30 mouse cellular contexts compared by ENCODE assay signal in the genomic region with DNA sequence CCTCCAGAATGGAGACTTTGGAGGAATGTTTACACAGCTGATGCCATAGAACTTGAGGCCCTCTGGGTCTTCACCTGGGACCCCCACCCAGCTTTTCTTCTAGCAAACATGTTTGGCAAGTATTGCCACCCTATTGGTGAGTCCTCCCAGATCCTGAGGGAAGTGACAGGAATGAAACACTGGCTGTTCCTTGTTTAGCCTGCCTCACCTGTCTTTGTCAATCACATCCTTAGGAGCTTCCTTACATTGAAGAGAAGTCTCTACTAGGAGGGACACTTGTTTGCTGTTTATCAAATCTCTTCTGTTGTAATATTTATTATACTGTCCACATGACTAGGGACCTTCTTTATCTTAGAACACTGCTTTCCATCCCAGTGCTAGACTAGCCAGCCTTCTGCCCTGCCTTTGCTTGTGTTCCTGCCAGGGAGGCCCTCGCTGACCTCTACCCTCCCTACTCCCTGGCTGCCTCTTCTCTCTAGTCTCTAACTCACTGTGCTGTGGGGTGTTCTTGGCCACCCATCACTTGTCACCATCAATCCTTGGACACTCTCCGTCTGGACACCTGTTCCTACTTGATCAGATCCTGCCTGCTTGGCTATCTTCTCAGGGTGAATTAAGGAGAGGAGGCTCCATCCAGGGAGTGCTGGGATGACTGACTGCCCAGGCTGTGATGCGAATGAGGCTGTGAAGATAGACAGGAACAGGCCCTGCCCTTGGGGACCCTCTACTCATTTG. TPM values are rescaled to one million over a fixed set of nuclear protein-coding genes. Genes with fewer than 3 reads are reported as not detected.
DNase-seq lines count a peak whose midpoint lies in the region; ATAC-seq and TF ChIP-seq lines count a peak whose summit lies in the region.
"Had no signal": no experiment of that assay in that cellular context is flagged by ENCODE, and none has a peak within 500 bp of the region (broad histone marks: within the 10 kb centered on the region; RNA-seq: fewer than 3 reads in every experiment).

No protein-coding gene starts in this region.

- no peaks in the 10 kb centered on the region for H3K79me3 ChIP-seq in C2C12 (ENCODE audit: low read depth)

- 77% methylated on average over 3 of the region's 3 CpGs for whole genome bisulfite sequencing in heart, embryonic 10.5 days
- 73% methylated on average over 3 of the region's 3 CpGs for WGBS in heart, embryonic 11.5 days (ENCODE audit: insufficient replicate concordance)
- WGBS in embryonic facial prominence, embryonic 14.5 days: 75% methylated on average over 3 of the region's 3 CpGs
- WGBS in liver, embryonic 15.5 days (ENCODE audit: insufficient replicate concordance): 71% methylated on average over 3 of the region's 3 CpGs
- 81% methylated on average over 3 of the region's 3 CpGs for WGBS in forebrain, embryonic 10.5 days

- H3K36me3 ChIP-seq in heart, embryonic 10.5 days: no peaks in the 10 kb centered on the region
- no peaks in the 10 kb centered on the region for H3K36me3 ChIP-seq in heart, embryonic 11.5 days (ENCODE audit: control insufficient read depth, insufficient read depth, low read length)
- no peaks in the 10 kb centered on the region for H3K36me3 ChIP-seq in C2C12 (ENCODE audit: control insufficient read depth, insufficient read depth)
- H3K36me3 ChIP-seq in embryonic facial prominence, embryonic 14.5 days (ENCODE audit: control insufficient read depth, insufficient read depth, low read length): no peaks in the 10 kb centered on the region
- no peaks in the 10 kb centered on the region for H3K36me3 ChIP-seq in liver, embryonic 15.5 days (replicated peaks)
- H3K36me3 ChIP-seq in forebrain, embryonic 10.5 days (replicated peaks): no peaks in the 10 kb centered on the region
- H3K36me3 ChIP-seq: heart, embryonic 15.5 days; limb, embryonic 13.5 days; neural tube, embryonic 15.5 days had no signal

- no peak overlapping the region for H3K4me3 ChIP-seq in heart, embryonic 10.5 days
- no peak overlapping the region for H3K4me3 ChIP-seq in heart, embryonic 11.5 days (ENCODE audit: low read depth, low read length)
- no peak overlapping the region for H3K4me3 ChIP-seq in C2C12 (ENCODE audit: insufficient read depth, poor library complexity, severe bottlenecking)
- no peak overlapping the region for H3K4me3 ChIP-seq in embryonic facial prominence, embryonic 14.5 days (ENCODE audit: low read depth, low read length)
- H3K4me3 ChIP-seq in liver, embryonic 15.5 days (replicated peaks): no peak overlapping the region
- no peak overlapping the region for H3K4me3 ChIP-seq in forebrain, embryonic 10.5 days
- H3K4me3 ChIP-seq: heart, embryonic 15.5 days; left cerebral cortex, adult 2 months; limb, embryonic 13.5 days; neural tube, embryonic 15.5 days had no signal

- peak overlapping the region; percentile 74 for H3K27ac ChIP-seq in heart, embryonic 10.5 days
- no peak overlapping the region for H3K27ac ChIP-seq in heart, embryonic 11.5 days (ENCODE audit: low read depth, low read length)
- no peak overlapping the region for H3K27ac ChIP-seq in embryonic facial prominence, embryonic 14.5 days (replicated peaks; ENCODE audit: low read depth, low read length)
- H3K27ac ChIP-seq in liver, embryonic 15.5 days (replicated peaks): peak overlapping the region; percentile 94
- no peak overlapping the region for H3K27ac ChIP-seq in forebrain, embryonic 10.5 days
- H3K27ac ChIP-seq: heart, embryonic 15.5 days; hindbrain, embryonic 14.5 days; left cerebral cortex, adult 2 months; limb, embryonic 13.5 days; macrophage; neural tube, embryonic 15.5 days had no signal

- H3ac ChIP-seq in C2C12 (ENCODE audit: control insufficient read depth, insufficient read length, low read depth): no peak overlapping the region

- H3K9ac ChIP-seq in heart, embryonic 11.5 days (ENCODE audit: low read depth, low read length): no peak overlapping the region
- H3K9ac ChIP-seq in embryonic facial prominence, embryonic 14.5 days (ENCODE audit: low read depth, low read length): no peak overlapping the region
- H3K9ac ChIP-seq in liver, embryonic 15.5 days: no peak overlapping the region
- H3K9ac ChIP-seq: heart, embryonic 15.5 days; hindbrain, embryonic 14.5 days; limb, embryonic 13.5 days; neural tube, embryonic 15.5 days had no signal

- H3K79me2 ChIP-seq in C2C12 (ENCODE audit: control insufficient read depth, insufficient read depth): no peaks in the 10 kb centered on the region

- no peak for ATAC-seq in heart, embryonic 11.5 days (replicated peaks; ENCODE audit: insufficient number of reproducible peaks, low FRiP score, low TSS enrichment)
- ATAC-seq in embryonic facial prominence, embryonic 14.5 days (ENCODE audit: low read depth): peak; percentile 27; the same call in 1 of the 2 replicates
- no peak for ATAC-seq in liver, embryonic 15.5 days (ENCODE audit: insufficient read depth)
- ATAC-seq: forebrain, embryonic 14.5 days; intestine, postnatal 0 days had no signal

- DNase-seq in heart, embryonic 10.5 days (ENCODE audit: low spot score): peak; percentile 62
- no peak for DNase-seq in embryonic facial prominence, embryonic 14.5 days (ENCODE audit: low spot score)
- no peak for DNase-seq in forebrain, embryonic 10.5 days (ENCODE audit: extremely low spot score, low spot score)
- no peak for DNase-seq in ovary, postnatal 14 days (ENCODE audit: low spot score)
- DNase-seq in yolk sac, embryonic 10.5 days (ENCODE audit: low spot score): no peak
- DNase-seq: adrenal gland, postnatal 25 days; cerebellum, adult 11-12 months; cerebellum, adult 9-11 months; heart, postnatal 36 days; kidney, adult 9 months; kidney, postnatal 14 days; lung, adult 2 months; lung, postnatal 10 days; midbrain, embryonic 14.5 days; right cerebral cortex, adult 18-20 months; thymus, adult 2 months; thymus, postnatal 4 days had no signal

- no peak for TF ChIP-seq CTCF in C2C12 (IDR thresholded peaks at IDR 0.05; ENCODE audit: control insufficient read depth, insufficient read depth, insufficient read length)

- no peak overlapping the region for H3K4me2 ChIP-seq in heart, embryonic 11.5 days
- H3K4me2 ChIP-seq in embryonic facial prominence, embryonic 14.5 days (ENCODE audit: low read depth, low read length): no peak overlapping the region
- no peak overlapping the region for H3K4me2 ChIP-seq in liver, embryonic 15.5 days
- H3K4me2 ChIP-seq: heart, embryonic 15.5 days; hindbrain, embryonic 14.5 days; limb, embryonic 13.5 days; neural tube, embryonic 15.5 days had no signal

- peaks cover 69% of the 10 kb centered on the region for H3K4me1 ChIP-seq in heart, embryonic 10.5 days
- H3K4me1 ChIP-seq in heart, embryonic 11.5 days (ENCODE audit: control insufficient read depth, insufficient read depth, low read length): peaks cover 38% of the 10 kb centered on the region
- peaks cover 7% of the 10 kb centered on the region for H3K4me1 ChIP-seq in embryonic facial prominence, embryonic 14.5 days (ENCODE audit: control insufficient read depth, insufficient read depth, low read length)
- peaks cover 80% of the 10 kb centered on the region for H3K4me1 ChIP-seq in liver, embryonic 15.5 days (replicated peaks)
- H3K4me1 ChIP-seq in forebrain, embryonic 10.5 days: peaks cover 30% of the 10 kb centered on the region

- H3K9me3 ChIP-seq in heart, embryonic 10.5 days: no peaks in the 10 kb centered on the region
- H3K9me3 ChIP-seq in heart, embryonic 11.5 days (replicated peaks; ENCODE audit: control insufficient read depth, low read length): no peaks in the 10 kb centered on the region
- H3K9me3 ChIP-seq in embryonic facial prominence, embryonic 14.5 days (ENCODE audit: control insufficient read depth, low read length): no peaks in the 10 kb centered on the region
- H3K9me3 ChIP-seq in liver, embryonic 15.5 days (replicated peaks): no peaks in the 10 kb centered on the region
- H3K9me3 ChIP-seq in forebrain, embryonic 10.5 days: no peaks in the 10 kb centered on the region
- H3K9me3 ChIP-seq: heart, embryonic 15.5 days; limb, embryonic 13.5 days; neural tube, embryonic 15.5 days had no signal

- no peaks in the 10 kb centered on the region for H3K27me3 ChIP-seq in heart, embryonic 10.5 days (ENCODE audit: insufficient read depth, poor library complexity, severe bottlenecking)
- no peaks in the 10 kb centered on the region for H3K27me3 ChIP-seq in heart, embryonic 11.5 days (ENCODE audit: control insufficient read depth, insufficient read depth, low read length)
- no peaks in the 10 kb centered on the region for H3K27me3 ChIP-seq in C2C12 (ENCODE audit: control insufficient read depth, insufficient read depth, insufficient read length)
- no peaks in the 10 kb centered on the region for H3K27me3 ChIP-seq in embryonic facial prominence, embryonic 14.5 days (replicated peaks; ENCODE audit: control insufficient read depth, insufficient read depth, low read length)
- no peaks in the 10 kb centered on the region for H3K27me3 ChIP-seq in liver, embryonic 15.5 days
- H3K27me3 ChIP-seq in forebrain, embryonic 10.5 days (ENCODE audit: poor library complexity, severe bottlenecking): no peaks in the 10 kb centered on the region
- H3K27me3 ChIP-seq: heart, embryonic 15.5 days; limb, embryonic 13.5 days; neural tube, embryonic 15.5 days had no signal

TF ChIP-seq in C2C12, 6 proteins besides CTCF, POLR2A, EP300 and RAD21:
- TF ChIP-seq MAX (IDR thresholded peaks at IDR 0.05) (no peak), MYOD1 (IDR thresholded peaks at IDR 0.05; ENCODE audit: control insufficient read depth, insufficient read length, low read depth) (peak; percentile 61)
TF ChIP-seq in C2C12: peak in this region for 1.

RNA-seq across cellular contexts. Expression of gene Tnp1, which starts 25.1 kb away (rescaled TPM):
- polyA plus RNA-seq in heart, embryonic 10.5 days (2016; fragmentation: Nextera tagmentation; extraction: Ambion mirVana): not detected in 2 replicates
- not detected in 2 replicates for polyA plus RNA-seq in heart, embryonic 11.5 days (2014; fragmentation: Nextera tagmentation; extraction: Ambion mirVana)
- not detected for polyA plus RNA-seq in C2C12 (2012; fragmentation: generic; extraction: Trizol)
- not detected in 2 replicates for polyA plus RNA-seq in embryonic facial prominence, embryonic 14.5 days (2014; fragmentation: Nextera tagmentation; extraction: Ambion mirVana)
- polyA plus RNA-seq in liver, embryonic 15.5 days (2015; fragmentation: Nextera tagmentation; extraction: Ambion mirVana): not detected in 2 replicates
- not detected in 2 replicates for polyA plus RNA-seq in forebrain, embryonic 10.5 days (2016; fragmentation: Nextera tagmentation; extraction: Ambion mirVana)
- polyA plus RNA-seq: cortical plate, adult 2 months; forebrain, embryonic 14.5 days; heart, embryonic 15.5 days; hindbrain, embryonic 14.5 days; intestine, postnatal 0 days; limb, embryonic 13.5 days; lung, adult 2 months; macrophage; midbrain, embryonic 14.5 days; neural tube, embryonic 15.5 days; spleen, adult 2 months had no signal

Comparison
In these comparisons a context has a peak if more than half of its experiments do, and no peak if none do; other contexts are left out.
1. H3K27ac ChIP-seq: peak in heart, embryonic 10.5 days (single experiment) and liver, embryonic 15.5 days (single experiment); none in heart, embryonic 11.5 days (single experiment), embryonic facial prominence, embryonic 14.5 days (single experiment) and forebrain, embryonic 10.5 days (single experiment).